Mouse (Mus musculus) fibroblast of lung, adult 2 months (primary cell): ENCODE results near the gene Dusp6.
"Not testable (repeated sequence)": the region's sequence is repeated elsewhere in the genome, so short reads cannot be mapped to it uniquely, and the experiment has no call there.

Experiments
- DNase-seq: peaks from one replicate; pipeline ENCODE4 v3.0.0-alpha.2; 2011; ENCODE audit warnings: low read depth

Dusp6 gene

DNA sequence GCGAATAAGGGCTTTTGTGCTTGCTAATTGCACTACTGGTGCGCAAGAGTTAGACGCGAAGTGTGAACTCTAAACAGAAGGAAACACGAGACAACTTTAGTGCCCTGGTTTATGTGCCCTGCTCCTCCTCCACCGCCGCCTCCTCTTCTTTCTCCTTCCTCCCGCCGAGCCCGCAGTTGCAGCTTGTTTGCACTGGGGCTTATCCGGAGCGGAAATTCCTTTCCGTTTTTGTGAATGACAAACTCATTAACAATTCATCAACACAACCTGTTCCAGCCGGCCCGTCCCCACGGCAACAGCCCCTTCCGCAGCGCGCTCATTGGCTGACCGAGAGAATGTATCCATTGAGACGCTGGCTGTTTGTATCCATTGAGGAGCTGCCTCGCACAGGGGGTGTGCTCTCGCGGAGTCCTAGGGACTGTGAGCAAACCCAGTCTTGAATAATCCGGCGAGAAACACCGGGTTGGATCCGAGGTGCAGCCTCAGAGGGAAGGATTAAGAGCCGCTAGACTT is at the start of gene Dusp6:
Dusp6 (plus strand) TSS at position 365 of the 513 bp plus-strand sequence.
- DNase-seq = peak; percentile 94

DNA sequence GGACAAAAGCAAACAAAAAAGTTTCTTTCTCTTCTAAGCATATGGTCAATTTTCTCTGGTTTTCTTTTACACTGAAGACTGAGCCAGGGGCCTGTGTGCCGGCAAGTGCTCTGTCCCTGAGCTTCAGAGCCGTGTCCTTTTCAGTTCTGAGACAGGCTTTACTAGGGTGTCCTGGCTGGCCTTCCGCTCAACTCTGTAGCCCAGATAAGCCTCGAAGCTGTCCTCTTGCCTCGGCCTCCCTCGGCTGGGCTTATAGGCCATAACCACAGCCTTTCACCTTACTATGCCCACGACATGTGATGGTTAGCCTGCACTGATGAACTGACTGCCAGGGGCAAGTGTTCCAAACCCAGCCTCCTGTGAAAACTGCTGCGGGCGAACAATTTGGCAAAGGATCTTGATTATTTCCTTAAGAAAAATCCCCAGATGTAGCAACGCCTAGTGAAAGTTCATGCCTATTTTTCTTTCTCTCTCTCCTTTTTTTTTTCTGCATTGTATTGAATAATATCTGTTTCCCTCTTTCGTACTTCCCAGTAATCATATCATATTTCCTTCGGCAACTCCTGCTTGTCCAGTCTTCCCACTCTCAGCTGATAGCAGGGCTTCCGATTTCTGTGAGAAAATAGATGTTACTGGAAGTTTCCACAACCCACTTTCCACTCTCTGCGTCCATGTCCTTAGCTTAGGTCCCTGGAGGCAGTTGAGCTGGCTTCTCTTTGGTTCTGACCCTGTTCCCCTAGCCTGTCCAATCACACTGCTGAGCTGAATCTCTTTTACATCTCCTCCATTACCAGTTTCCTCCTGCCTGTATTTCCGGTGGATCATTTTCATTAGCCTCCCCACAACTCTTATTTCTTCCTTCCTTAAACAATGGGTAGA is 48.4 kb upstream of the Dusp6 start:
- peak; percentile 50 for DNase-seq

DNA sequence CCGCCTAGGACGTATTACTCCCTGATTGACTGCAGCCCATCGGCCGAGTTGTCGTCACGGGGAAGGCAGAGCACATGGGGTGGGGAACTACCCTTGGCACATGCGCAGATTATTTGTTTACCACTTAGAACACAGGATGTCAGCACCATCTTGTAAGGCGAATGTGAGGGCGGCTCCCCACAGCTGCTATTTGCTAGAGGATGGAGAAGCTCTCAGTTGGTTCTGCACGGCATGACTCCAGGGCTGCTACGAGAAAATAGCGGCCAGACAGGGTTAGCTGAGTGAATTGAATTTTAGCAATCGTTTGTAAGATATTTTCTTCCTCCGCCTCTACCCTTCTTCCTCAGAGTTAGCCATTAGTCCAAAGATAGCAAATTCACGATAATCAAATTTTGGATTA is 46.5 kb upstream of the Dusp6 start:
- not testable (repeated sequence) for DNase-seq

DNA sequence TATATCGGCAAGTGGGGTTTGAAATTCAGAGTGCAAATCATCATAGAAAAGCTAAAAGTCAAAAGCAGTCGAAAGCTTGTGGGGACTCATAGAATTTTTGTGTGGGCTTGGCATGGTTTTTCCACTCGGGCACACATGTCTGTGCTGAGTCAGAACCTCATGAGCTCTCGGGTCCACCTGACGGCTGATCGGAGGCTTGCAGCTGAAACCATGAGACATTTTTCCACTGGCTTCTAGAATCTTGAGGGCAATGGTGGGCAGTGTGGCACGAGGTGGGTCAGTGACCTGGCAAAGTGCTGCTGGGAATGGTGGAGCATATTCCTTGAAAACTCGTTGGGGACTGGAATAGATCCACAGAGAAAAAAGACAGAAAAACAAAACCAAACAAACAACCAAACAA is 41.5 kb upstream of the Dusp6 start:
- DNase-seq = no peak

DNA sequence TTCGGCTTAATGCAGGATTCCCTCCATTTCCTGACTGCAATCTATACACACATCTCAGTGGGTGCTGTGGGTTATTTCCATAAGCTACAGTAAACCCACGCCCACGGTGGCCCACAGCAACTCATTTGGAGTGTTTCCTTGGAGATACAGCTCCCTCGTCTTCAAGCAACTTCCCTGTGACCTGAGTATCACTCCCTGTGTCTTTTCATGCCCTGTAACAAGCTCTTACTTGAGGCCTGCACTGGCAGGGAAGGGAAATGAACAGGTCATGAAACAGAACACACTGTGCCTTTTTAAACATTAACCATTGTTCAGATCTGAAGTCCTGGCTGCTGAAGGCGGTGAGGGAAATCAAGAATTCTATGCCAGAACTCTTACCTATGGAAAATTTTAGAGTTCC is 40.3 kb upstream of the Dusp6 start:
- no peak for DNase-seq

DNA sequence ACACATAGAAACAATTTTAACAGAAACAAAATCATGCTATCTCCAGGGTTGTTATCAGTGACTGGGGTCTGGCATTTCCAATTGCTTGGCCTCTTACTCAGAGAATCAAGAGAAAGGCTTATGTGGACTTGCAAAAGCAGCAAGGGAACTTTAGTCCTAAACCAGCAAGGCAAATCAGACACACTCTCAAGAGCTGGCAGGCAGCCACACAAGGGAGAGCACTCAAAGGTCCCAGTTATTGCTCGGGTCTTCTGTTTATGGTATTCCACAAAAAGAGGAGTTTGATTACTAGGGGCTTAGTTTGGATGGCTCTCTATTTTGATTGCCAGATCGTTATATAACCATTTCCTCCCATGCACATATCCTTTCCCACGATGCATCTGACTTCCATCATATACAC is 38.8 kb upstream of the Dusp6 start:
- no peak for DNase-seq

DNA sequence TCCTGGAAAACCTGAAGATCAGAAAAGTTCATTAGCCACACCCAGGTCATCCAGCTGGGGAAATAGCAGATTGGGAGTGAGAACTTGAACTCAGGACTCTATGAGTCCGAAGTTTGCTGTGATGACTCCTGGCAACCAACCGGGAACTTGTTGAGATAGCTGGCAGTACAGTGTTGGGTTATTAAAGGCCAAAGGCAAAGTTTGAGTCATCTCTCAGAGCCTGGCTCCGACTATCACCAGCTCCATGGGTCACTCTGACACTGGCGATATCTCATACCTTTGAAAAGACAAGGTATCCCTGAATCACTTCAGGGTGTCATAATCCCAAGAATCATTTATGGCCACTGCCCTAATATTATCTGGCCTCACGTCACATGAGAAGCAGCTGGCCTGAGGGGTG is 36.2 kb upstream of the Dusp6 start:
- DNase-seq = no peak

DNA sequence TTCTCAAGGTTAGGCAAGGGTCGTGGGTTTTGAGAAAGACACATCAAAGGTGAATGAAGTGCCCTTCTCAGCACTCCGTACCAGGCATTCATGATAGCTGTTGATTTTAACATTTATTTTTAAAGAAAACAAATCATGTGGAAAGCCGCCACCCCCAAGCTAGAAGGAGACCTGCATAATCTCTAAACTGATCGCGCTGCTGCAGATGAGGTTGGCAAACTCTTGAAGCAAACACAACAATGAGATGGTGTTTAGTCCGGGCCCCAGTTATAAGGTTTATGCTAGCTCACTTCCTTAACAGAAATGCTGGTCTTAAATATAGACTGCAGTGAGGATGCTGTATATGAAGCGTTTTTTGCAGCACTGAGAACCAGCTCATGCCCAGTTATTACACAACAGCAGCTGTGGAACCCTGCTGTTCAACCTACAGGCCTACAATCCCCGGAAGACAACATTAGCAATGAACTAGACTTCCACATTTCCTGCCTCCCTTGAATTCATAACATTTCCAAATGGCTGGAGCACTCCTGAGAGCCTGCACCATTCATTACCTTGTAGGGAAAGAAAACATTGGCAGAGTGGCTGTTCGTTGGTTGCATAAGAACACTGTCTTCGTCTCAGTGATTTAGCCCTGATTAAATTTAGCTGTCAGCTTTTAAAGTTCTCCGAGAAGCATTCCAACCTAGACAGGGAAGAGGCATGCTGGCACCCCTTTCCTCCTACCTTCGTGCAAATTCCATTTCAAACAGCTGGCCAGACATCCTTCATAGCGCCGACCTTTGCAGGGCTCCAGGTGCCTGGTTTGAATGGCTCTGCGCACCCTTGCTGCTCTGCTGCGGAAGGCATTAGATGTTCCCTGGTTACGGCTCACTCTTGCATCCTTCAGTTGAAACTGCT is 34.8 kb upstream of the Dusp6 start:
- no peak for DNase-seq

DNA sequence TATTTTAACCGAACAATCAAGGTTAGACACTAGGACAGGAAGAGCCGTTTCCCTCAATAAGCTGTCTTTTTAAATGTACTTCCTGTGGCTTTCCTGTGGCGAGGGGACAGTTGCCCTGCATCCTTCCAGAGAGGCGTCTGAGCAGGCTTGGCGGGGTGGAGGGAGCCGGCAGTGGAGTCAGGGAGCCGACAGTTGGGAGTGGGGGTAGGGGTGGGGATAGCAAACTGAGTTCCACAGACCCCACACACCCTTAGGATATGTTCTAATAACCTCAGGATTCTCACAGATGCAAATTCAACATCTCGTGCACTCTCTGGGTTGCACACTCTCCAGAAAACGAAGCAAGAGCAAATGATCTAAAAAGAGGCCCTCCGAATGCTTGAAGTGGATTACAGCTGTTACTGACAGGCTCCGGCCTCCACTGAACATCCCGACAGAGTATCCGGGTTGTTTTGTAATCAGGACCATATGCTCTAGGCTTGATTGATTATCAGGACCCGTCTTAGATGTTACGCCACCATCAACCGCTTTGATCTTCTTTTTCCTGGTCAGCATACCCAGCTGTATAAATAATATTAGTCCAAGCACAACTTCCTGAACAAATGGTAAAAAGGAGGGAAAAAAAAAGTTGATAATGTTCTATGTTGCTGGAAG is 33.9 kb upstream of the Dusp6 start:
- no peak for DNase-seq

DNA sequence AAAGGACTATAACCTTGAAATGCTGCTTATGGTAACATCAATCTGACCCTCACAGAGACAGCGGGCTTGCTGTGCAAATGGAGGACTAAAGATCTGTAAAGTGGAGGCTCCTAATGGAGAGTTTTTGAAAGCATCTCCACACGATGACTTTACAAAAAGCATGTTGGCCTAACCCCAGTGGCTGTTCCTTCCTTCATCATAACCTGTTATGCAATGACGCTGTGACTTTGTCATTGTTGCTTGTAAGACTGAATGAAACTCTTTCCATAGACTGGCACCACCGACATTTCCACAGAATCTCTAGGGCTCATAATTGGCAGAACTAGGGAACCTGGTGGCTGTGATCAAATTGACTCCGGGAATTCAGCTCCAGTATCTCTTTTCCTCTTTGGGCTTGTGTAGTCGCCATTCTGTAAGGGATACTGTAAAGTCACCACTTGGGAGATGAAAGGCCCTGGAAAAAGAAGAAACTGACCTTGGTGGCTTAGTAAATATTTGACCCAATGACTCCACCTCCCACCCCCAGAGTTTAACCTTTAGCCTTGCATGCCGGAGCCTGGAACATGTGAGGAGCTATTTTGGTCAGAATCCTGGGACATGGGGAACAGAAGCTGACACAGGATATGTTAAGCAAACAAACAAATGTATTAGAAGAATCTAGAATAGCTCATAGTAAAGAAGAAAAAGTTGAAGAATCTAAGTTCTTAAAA is 30.4 kb upstream of the Dusp6 start:
- no peak for DNase-seq

DNA sequence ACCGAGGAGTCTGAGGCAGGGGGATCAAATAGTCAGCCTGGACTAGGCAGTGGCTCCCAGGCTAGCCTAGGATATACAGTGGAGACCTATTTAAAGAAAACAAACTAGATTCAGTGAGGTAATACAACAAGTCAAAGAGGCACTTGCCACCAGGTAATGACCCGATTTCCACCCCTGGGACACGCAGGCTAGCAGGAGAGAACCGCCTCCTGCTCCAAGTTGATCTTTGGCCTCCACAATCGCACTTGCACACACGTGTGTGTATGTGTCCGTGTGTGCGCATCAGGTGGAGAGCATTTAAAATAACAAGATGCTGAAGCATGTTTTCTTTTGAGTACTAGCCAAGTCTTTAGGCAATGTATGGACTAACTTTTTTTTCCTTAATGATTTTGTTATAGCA is 28.7 kb upstream of the Dusp6 start:
- DNase-seq = no peak

DNA sequence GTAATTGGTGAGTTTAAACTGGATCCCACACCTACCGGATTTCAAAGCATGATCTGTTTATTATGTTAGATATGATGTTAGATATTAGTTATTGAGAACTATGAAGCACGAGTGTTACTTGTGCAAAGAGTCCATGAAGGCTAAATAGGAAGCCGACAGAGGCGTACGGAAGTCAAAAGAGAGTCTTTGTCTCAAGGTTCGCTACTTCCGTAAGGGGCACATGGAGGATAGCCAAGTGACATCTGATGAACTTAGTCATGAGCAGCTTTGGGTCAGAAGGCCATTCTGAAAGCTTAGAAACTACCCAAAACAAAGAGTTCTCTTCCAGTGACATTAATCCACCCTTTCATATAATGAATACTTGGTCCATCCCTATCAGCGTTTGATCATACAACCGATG is 27.9 kb upstream of the Dusp6 start:
- no peak for DNase-seq

DNA sequence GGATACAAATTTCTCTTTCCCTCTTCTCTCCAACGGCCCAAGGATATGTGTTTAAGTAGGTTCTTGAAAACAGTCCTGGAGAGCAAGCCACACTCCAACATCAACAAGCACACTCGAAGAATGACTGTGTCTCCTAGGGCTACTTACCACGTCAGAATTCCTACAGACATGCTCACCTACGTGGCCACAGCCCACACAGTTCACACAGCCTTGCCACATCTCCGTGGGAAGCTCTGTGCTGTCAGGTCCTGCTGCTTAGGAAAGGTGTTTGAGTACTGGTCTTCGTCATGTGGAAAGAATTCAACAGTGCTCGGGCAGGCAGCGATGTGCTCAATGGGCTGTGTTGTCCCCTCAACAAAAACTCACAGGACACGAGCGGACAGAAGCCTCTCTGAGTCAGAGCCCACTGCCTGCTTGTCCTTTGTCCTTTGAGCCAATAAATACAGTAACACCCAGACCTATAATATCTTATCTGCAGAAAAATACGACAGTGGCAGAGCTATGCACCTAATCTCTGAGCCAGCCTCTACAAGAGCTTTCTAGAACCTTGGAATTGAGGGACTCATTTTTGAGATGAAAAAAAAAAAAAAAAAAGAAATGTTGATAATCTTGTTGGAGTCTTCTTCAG is 25.7 kb upstream of the Dusp6 start:
- peak; percentile 47 for DNase-seq

DNA sequence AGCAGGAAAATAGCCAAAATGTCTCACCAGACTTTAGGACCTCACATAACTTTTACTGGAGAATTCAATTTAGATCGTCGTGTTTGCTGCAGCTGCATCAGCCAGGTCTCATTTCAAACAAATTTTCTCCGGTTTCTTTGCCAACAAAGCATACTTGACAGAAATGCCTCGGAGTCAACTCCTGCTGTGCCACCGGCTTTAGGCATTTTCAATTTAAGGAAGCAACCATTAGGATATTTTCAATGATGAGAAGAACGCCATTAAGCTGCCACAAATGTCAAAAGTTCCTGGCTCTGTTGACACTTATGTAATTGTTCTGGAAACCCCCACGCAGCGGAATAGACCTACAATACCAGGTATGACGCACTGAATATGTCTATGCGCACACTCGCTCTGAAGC is 24.5 kb upstream of the Dusp6 start:
- DNase-seq = no peak

DNA sequence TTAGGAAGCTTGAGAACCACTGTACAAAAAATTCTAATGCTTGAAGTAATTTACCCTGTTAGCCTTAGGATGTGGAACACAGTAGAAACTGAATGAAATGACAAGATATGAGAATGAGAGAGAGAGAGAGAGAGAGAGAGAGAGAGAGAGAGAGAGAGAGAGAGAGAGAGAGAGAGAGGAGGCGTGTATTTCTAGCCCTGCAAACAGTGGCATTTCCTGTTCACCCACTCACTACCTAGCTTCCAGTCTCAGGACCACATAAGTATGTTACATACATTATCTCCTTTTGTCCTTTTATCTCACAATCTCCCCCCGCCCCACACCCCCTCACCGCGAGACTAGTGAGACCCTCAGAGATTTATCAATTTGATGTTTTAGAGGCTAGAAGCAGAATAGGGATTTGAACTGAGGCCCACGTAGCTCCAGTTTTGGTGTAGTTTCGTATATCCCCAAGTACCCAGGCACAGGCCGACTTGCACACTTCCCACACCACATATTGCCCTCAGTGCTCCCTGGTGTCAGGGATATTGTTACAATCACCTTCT is 21.7 kb upstream of the Dusp6 start:
- DNase-seq = no peak

DNA sequence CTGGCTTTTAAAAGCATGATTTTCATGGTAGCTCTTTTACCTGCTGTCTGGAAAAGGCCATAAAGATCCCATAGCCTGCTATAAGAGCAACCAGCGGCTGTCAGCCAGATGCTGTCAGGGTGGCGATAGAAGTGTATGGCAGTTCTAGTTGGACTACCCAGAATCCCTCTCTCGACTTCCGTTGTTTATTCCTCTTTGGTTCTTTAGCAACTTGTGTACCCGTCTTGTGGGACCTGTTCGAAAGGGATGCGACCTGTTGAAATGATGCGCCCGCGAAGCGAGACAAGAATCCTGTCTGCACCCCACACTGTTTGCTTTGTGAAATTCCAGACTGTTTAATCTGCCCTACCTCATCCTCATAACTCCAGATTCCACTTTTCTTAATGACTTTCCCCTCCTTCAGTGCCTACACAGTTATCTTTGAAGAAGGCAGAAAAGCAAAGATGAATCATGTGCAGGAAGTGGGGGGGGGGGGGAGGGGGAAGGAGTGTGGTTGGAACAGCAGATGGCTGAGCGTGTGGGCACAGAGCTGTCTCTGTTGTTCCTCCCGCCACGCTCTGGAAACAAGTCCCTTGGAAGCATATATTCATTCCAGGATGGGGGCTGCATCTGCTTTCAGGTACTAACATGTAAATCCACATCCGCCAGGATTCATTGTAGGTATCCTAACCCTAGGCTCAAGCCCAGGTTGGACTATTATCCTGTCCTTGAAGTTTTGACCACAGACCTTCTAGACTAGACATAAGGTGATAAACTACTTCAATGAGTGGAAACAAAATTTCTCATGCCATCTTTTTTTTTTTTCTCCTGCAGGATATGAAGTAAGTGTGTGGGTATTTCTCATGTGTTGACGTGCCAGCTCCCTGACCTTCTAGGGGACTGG is 21.0 kb upstream of the Dusp6 start:
- DNase-seq = no peak

DNA sequence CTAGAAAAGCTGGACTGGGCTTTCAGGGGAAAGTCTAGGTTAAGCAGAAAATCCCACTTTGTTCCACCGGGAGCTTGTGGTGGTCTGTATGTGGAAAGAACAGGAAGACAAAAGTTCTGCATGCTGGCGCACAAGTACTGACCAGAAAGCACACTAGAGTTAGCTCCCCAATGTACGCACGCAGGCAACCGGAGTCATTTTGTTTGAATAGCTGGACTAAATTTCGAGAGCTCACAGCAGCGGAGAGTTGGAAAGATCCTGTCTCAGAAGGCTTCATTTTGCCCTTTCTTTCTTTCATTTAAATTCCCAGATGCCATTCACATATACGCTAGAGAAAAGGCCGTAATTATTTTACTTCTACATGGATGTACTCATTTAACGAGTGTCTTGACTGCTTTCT is 20.3 kb upstream of the Dusp6 start:
- DNase-seq = no peak

DNA sequence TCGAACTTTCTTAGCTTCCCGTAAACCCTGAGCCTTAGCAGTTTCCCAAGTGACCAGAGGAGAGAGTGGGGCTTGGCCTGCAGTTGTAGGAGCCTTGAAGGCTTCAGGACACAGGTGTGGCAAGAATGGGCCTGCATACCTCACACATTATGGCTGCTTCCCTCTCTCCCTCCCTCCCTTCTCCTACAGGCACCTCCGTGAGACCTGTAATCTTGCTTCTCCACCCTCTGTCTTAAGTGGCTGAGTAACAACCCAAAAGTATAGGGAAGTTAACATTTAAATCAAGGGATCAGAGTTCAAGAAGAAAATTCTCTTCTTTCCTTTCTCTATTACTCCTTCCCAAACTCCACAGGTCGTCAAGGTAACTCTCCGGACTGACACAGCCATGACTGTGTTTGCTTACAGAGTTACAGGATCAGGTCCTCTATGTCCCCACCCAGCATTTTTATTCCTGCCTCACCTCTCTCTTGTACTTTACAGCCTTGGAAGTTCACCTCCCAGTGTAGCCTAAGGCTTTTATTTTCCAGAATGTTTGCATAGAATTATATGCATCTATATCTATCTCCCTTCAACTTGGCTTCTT is 19.0 kb upstream of the Dusp6 start:
- DNase-seq = no peak

DNA sequence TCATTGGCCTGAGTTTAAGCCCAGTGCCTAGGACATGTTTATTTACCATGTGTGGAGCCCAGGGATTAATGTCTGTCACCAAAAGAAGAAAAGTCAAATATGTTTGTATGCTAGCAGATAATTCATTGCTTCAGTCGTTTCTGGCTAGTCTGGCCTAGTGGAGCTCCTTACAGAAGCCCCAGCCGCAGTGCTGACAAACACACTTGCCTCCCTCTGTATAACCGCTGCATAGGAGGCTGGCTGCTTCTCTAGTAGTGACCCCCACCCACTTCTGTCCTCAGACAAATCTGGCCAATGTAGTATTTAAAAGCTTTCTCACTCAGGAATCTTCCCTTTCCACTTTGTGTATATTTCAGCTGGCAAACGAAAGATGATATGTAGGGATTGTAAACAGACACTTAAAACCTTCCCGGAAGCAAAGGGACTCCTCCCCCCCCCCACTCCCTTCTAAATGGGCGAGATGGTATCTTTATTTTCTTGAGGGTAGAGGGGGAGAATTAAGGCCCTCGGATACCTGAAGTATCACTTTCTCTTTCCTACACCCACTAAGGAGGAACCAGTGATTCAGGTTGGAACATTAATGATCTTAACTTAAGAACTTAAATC is 18.3 kb upstream of the Dusp6 start:
- no peak for DNase-seq
